Mouse (Mus musculus) splenic B cell, adult 2 months (primary cell): Measurements from ENCODE around the gene Map3k7cl.
A peak's percentile ranks its signal among the peaks of the same experiment; 100 is the strongest.

Experiments
- DNase-seq: peaks from one replicate; pipeline ENCODE4 v3.0.0-alpha.2; 2011; ENCODE audit warnings: low read depth, low spot score
- H3K27me3 ChIP-seq: 2 replicates; pipeline ENCODE4 v1.6.1; 2012; ENCODE audit warnings: mild to moderate bottlenecking, low read length, moderate library complexity, mixed read lengths; ENCODE audit not compliant: control insufficient read depth, poor library complexity, insufficient read depth, severe bottlenecking
- H3K36me3 ChIP-seq: 2 replicates; pipeline ENCODE4 v1.6.1; 2012; ENCODE audit warnings: mild to moderate bottlenecking, low read length, moderate library complexity, mixed read lengths; ENCODE audit not compliant: control insufficient read depth, poor library complexity, insufficient read depth, severe bottlenecking

Gene Map3k7cl

DNA sequence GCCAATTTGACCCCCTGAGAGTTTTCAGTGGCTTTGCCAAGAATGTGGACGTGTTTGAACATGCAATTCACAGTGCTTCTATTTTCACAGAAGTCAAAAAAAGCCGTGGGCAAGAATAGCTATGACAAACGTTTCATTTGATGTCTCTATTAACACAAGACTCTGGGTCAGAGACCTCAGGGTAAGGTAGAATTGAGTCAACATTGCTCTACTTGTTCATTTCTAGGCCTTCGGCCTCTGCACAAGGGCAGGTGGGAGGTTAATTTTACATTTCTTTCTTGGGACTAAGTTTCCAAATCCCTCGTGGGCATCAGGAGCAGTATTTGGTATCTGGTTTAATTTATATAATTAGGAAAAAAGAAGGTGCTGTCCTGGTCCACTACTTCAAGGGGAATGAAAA lies 20.3 kb downstream of the Map3k7cl start:
- DNase-seq: no peak
- H3K27me3 ChIP-seq: no peaks in the 10 kb centered on the region
- H3K36me3 ChIP-seq: no peaks in the 10 kb centered on the region

DNA sequence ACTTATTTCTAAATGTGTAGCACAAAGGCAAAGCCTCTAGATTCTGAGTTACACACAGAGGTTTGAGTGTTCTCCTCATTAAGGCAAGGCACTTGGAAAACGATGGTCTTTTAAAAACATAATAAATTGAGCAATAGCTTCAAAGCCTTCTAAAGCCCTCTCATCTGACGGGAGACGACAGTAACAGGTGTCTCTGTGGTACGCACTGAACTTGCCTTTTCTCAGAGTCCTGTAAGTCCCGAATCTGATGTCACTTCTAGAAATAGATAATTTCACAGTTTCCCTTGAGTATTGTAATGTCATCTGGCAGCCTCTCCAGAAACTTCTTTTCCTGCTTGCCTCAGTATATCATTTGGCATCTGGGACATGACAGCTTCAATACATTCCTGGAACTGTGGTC lies 21.0 kb downstream of the Map3k7cl start:
- H3K36me3 ChIP-seq: no peaks in the 10 kb centered on the region
- no peaks in the 10 kb centered on the region for H3K27me3 ChIP-seq
- no peak for DNase-seq

DNA sequence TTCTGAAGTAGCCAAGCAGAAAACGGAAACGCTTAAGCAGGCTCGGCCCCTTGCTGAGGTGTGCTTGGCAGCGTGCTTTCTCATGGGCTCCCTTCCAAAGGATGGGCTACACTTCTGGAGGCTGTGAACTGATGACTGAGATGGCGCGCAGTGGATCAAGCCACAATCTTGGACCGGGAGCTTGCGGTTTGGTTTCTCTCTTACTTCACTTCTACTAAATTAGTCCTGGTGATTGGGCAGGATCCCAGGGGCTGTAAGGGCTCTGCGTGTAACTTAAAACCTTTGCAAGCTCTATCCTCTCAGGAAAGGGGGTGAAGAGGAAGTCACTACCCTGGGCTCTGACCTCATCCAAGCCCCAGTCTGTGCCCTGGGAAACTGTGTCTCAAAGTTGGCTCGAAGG lies 22.5 kb downstream of the Map3k7cl start:
- no peaks in the 10 kb centered on the region for H3K27me3 ChIP-seq
- DNase-seq: no peak

DNA sequence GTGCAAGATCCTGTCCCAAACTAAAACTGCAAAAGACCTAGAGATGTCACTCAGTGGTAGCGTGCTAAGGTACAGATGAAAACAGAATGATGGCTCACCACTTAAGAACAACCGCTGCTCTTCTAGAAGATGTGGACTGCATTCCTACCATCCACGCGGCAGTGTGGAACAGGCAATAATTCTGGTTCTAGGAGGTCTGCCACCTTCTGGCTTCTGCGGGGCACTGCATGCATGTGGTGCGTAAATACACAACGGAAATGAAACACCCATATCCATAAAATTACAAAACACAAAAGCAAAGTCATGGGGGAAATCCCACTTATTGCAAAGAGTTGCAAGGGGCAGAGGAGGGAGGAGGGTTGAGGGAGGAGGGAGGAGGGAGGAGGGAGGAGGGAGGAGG lies 25.8 kb downstream of the Map3k7cl start:
- no peaks in the 10 kb centered on the region for H3K36me3 ChIP-seq
- DNase-seq: no peak

More for the DNA sequence above, 22.5 kb downstream of the Map3k7cl start:
- H3K36me3 ChIP-seq: no peaks in the 10 kb centered on the region

DNA sequence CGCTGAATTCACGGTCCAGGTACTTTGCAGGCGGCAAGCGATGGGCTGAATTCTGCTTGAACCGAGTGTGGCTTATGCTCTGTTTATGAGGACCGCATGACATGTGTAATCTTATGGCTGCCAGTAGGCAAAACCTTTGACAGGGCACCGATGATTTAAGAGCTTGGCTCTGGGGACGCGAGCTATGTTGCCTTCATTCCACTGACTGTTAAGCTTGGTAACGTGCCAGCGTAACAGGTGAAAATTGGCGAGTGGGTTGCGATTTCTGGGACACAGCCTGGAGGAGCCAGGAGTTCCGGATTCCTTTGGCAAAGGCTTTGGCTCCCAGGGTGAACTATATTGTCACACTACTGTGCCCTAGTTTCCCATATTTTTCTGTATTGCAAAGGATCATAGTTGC lies 26.3 kb downstream of the Map3k7cl start:
- H3K36me3 ChIP-seq: no peaks in the 10 kb centered on the region
- DNase-seq: no peak
- H3K27me3 ChIP-seq: no peaks in the 10 kb centered on the region

More for the DNA sequence above, 25.8 kb downstream of the Map3k7cl start:
- H3K27me3 ChIP-seq: no peaks in the 10 kb centered on the region

DNA sequence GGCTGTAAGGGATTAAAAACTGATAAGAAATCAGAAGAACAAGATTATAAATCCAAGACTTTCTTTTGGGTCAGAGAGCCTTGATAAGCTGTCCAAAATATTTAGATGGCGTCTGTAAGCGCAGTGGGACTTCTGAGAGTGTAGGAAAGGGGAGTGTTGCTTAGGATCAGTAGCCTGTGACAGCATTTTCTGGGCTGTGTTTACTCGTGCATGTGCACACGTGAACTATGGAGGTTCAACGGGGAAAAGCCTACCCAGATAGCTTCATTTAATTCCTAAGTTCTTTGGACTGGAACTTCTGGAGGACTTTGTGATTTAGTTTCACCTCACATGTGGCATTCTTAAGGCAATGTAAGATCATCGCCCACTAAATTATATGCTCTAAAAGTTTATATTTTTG lies 29.6 kb downstream of the Map3k7cl start:
- no peaks in the 10 kb centered on the region for H3K27me3 ChIP-seq
- H3K36me3 ChIP-seq: no peaks in the 10 kb centered on the region
- no peak for DNase-seq

DNA sequence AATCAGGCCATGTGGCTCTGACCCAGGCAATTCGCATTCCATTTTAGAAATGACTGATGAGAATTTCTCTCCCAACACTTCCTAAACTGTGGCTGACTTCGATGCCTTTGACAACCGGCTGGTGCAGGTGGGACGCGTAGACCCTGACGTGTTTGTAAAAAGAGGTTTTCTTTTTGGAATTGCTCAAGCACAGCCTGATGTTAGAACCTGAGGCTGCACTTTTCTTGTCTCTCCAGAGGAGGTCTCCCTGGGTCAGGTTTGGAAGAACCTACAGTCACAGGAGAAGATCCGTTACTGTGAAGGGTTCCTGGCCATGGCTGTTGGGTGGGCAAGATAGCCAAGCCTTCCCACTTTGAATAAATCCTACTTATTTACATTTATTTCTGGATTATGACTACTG lies 31.5 kb downstream of the Map3k7cl start:
- Histone ChIP-seq H3K36me3 (no peaks in the 10 kb centered on the region), H3K27me3 (no peaks in the 10 kb centered on the region)
- peak; percentile 24 for DNase-seq

DNA sequence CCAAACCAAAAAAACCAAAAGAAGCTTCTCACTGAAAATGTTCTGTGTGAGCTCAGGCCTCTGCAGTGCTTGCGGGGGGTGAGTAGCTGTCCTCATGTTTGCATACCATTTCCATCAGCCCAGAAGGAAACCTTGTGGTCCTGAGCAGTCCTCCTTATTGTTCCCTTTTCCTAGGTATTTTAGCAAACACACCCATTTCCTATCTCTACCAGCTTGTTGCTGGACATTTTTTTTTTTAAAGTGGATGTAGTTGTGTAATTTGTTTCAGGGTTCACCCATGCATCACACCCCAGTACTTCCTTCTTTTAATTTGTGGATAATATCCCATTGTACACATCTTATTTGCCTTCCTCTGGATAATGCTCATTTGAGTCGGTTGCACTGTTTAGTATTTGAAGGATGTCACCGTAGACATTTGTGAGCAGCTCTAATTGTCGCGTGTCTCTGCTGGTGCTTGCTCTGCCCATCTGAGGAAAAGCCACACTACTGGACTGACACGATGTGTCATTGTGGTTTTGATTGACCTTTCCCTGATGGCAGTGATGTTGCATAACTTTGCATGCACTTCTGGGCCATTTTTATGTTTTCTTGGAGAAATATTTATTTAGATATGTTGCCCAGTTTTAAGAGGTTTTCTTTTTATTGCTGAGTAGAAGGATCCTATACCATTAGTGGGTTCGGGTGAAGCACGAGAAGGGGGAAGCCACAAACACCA lies 32.6 kb downstream of the Map3k7cl start:
- DNase-seq: no peak

DNA sequence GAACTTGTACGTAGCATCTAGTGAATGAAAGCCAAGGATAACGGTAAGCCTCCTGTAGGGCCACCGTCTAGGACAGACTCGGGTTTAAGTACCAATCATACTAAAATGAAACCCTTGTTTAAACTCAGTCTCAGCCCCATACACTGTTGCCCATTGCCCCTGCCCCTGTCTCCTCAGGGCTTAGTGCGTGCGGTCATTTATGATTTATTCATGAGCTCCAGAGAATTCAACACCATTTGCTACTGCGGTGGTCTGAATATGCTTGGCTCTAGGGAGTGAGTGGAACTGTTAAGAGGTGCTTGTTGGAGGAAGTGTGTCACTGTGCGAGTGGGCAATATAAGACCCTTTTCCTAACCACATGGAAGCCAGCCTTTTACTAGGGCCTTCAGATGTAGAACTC lies 34.7 kb downstream of the Map3k7cl start:
- no peak for DNase-seq
- Histone ChIP-seq H3K27me3 (no peaks in the 10 kb centered on the region), H3K36me3 (no peaks in the 10 kb centered on the region)

More for the DNA sequence above, 32.6 kb downstream of the Map3k7cl start:
- H3K36me3 ChIP-seq: no peaks in the 10 kb centered on the region
- no peaks in the 10 kb centered on the region for H3K27me3 ChIP-seq

DNA sequence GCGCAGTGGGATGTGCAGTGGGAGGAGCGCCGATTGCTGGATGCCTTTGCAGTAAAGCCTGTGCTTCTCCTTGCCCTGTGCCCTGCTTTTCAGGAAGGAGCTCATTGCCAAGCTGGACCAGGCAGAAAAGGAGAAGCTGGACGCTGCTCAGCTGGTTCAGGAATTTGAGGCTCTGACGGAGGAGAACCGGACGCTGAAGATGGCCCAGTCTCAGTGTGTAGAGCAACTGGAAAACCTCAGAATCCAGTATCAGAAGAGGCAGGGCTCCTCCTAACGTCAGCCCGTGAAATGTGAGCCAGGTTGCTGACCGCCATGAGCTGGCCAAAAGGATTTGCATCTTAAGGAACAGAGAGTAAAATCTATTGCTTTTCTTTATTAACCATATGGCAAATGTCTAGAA lies 41.0 kb downstream of the Map3k7cl start:
- no peaks in the 10 kb centered on the region for H3K27me3 ChIP-seq
- no peaks in the 10 kb centered on the region for H3K36me3 ChIP-seq
- no peak for DNase-seq

DNA sequence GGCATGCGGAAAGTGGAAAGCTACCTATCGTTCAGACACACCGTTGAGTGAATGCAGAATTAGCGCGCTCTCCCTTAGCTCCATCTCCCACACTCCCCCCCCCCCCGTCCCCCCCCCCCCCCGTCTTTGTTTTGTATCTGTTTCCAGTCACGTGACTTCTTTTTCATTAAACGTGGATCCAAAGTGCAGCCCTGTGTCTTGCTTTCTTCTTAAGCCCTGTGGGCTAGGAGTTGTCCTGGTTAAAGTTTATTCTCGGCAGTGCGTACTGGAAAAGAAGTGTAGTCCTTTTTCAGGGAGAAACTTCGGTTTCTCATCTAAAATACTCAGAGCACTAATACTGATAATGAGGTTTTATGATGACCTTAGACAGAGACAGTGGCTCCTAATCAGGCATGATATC lies 42.0 kb downstream of the Map3k7cl start:
- H3K36me3 ChIP-seq: no peaks in the 10 kb centered on the region
- no peak for DNase-seq
- H3K27me3 ChIP-seq: no peaks in the 10 kb centered on the region

DNA sequence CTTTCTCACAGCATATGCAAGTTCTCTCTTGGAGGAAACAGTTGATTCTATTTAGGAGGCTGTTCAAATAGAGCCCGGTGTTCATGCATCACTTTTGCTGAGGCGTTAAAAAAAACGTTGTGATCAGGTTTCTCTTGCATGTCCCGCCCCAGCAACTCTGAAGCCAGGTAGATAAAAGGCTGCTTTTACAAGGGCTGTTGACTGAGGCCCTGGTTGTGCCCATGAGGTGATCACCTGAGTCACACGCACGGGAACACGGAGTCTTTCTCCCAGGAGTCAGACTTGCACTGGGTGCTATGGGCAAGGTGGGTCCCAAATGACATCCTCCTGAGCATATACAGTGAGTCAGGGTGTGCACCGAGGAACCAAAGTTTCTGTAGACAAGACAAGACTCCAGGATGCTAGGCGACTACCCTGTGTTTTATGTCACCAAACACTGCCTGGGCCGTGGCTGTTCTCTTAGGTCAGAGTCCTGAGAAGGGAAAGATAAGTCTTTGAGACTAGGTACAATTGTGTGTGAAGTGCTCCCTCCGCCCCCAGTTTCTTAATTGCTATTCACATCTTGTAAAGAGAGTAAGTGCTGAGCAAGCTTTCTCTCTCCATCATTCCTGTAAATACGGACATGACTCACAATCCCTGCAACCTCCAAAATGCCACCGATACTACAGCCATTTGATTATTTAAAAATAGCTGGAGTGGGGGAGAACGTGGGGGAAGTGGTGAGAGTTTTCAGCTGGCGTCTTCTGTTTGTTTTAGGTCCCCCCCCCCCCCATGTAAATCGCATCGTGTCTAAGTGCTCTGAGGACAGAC lies 49.8 kb downstream of the Map3k7cl start:
- no peaks in the 10 kb centered on the region for H3K27me3 ChIP-seq
- no peaks in the 10 kb centered on the region for H3K36me3 ChIP-seq
- DNase-seq: no peak

DNA sequence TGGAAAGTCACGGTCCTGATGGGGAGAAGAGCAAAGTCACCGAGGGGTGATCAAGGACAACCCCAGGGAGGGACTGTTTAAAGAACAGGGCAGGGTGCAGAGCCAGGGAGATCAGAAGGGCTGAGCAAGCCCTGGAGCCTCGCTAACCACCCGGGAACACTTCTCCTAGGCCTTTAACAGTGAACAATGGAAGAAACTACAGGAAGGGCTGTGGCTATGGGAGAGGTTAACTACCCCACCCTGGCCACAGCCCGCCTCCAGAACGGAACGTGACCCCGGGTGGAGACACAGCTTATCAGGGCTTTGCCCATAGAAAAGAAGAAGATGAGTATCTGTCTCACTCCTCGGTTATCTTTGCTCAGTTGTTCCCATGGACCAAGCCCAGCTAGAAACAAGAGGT lies 50.9 kb downstream of the Map3k7cl start:
- Histone ChIP-seq H3K27me3 (no peaks in the 10 kb centered on the region), H3K36me3 (no peaks in the 10 kb centered on the region)
- no peak for DNase-seq

DNA sequence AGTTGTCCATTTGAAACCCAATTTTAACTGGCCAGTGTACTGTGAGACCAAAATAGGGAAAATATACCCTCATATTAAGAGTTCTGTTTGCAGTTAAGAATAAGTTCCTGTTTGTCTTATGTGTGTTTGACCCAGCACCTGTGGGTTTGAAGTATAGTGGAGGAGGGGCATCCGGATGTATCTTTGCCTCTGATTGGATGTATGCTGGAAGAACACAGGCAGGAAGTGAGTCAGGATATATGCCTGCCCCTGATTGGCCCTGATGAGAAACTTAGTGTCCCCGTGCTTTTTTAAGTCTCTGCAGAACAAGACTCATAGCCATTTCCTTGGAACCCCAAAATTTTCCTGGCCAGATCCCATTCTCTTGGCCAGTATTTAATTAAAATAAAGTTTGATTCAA lies 51.8 kb downstream of the Map3k7cl start:
- no peaks in the 10 kb centered on the region for H3K36me3 ChIP-seq
- DNase-seq: no peak
- no peaks in the 10 kb centered on the region for H3K27me3 ChIP-seq

DNA sequence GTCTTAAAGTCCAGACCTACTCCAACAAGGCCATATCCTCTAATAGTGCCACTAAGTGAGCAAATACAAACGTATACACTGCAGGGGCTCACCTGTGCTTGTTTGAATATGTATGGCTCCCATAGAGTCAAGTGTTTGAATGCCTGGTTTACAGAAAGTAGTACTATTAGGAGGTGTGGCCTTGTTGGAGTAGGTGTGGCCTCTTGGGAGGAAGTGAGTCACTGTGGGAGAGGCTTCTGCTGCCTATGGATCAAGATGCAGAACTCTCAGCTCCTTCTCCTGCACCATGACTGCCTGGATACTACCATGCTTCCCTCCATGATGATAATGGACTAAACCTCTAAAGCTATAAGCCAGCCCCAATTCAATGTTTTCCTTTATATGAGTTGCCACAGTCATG lies 54.3 kb downstream of the Map3k7cl start:
- H3K27me3 ChIP-seq: no peaks in the 10 kb centered on the region
- no peaks in the 10 kb centered on the region for H3K36me3 ChIP-seq
- DNase-seq: no peak
